Mouse (Mus musculus) hindbrain, embryonic 11.5 days (tissue): ENCODE results near the gene Nfe2l3. TPM values are rescaled to one million over a fixed set of nuclear protein-coding genes. Genes with fewer than 3 reads are reported as not detected.

ENCODE experiments used
- ATAC-seq: fragments of 200-750 bp; cut with Nextera tagmentation; 2 replicates; pipeline ENCODE4 v1.8.0; 2017; ENCODE audit warnings: mild to moderate bottlenecking, moderate TSS enrichment, moderate library complexity; ENCODE audit not compliant: low FRiP score
- DNase-seq: peaks from one replicate; pipeline ENCODE4 v3.0.0-alpha.2; 2015; ENCODE audit warnings: low spot score
- H3K27ac ChIP-seq: fragments of 300-500 bp; sonication (generic); 2 replicates; pipeline ENCODE4 v1.5.1; 2014; ENCODE audit warnings: mild to moderate bottlenecking, low read depth, low read length
- H3K27me3 ChIP-seq: fragments of 300-500 bp; sonication (generic); 2 replicates; pipeline ENCODE4 v1.6.1; 2014; ENCODE audit warnings: mild to moderate bottlenecking, low read length, moderate library complexity, mixed read lengths; ENCODE audit not compliant: control insufficient read depth, insufficient read depth
- H3K36me3 ChIP-seq: fragments of 300-500 bp; sonication (generic); 2 replicates; pipeline ENCODE4 v1.6.1; 2014; ENCODE audit warnings: mild to moderate bottlenecking, low read length, moderate library complexity, mixed read lengths; ENCODE audit not compliant: control insufficient read depth, insufficient read depth
- H3K4me1 ChIP-seq: fragments of 300-500 bp; sonication (generic); replicated peaks from 2 replicates; pipeline ENCODE4 v1.6.1; 2014; ENCODE audit warnings: low read length, mixed read lengths; ENCODE audit not compliant: control insufficient read depth, insufficient read depth
- H3K4me2 ChIP-seq: fragments of 300-500 bp; sonication (generic); replicated peaks from 2 replicates; pipeline ENCODE4 v1.6.1; 2014; ENCODE audit warnings: mild to moderate bottlenecking, low read depth, low read length
- H3K4me3 ChIP-seq: fragments of 300-500 bp; sonication (generic); 2 replicates; pipeline ENCODE4 v1.5.1; 2014; ENCODE audit warnings: low read depth, low read length
- H3K9ac ChIP-seq: fragments of 300-500 bp; sonication (generic); 2 replicates; pipeline ENCODE4 v1.6.1; 2014; ENCODE audit warnings: low read depth, low read length
- H3K9me3 ChIP-seq: fragments of 300-500 bp; sonication (generic); 2 replicates; pipeline ENCODE4 v1.6.1; 2016; ENCODE audit warnings: low read length; ENCODE audit not compliant: control insufficient read depth
- WGBS: fragments of 180-500 bp; shearing (Covaris S2); extraction: QIAGEN DNeasy Blood & Tissue Kit; methylation state at CpG from one replicate; pipeline ENCODE4 v1.1.7; 2014; 5-methylcytosine and 5-hydroxymethylcytosine counted together
- polyA plus RNA-seq: library from polyadenylated mRNA; unstranded; fragments of >200 nt; fragmentation: Nextera tagmentation; extraction: Ambion mirVana; gene quantifications from 2 replicates; pipeline ENCODE4 v1.2.1, GENCODE M21; 2014

The Nfe2l3 gene
- polyA plus RNA-seq, 1 experiment from 2014 or later, result 2.7 TPM

GRCm38 (mm10) chr6:51459313-51460020 lies 27.0 kb downstream of the Nfe2l3 start:
- Histone ChIP-seq H3K27me3 (no peaks in the 10 kb centered on the region), H3K4me2 (no peak overlapping the region), H3K4me1 (no peaks in the 10 kb centered on the region), H3K9me3 (no peaks in the 10 kb centered on the region), H3K27ac (no peak overlapping the region), H3K9ac (no peak overlapping the region), H3K36me3 (peaks cover 11% of the 10 kb centered on the region), H3K4me3 (no peak overlapping the region)
- 34% methylated on average over 5 of the region's 5 CpGs for WGBS
- ATAC-seq, result peak; percentile 55
- DNase-seq, result peak; percentile 56

GRCm38 (mm10) chr6:51460021-51460360 lies 27.5 kb downstream of the Nfe2l3 start:
- H3K27ac ChIP-seq, result no peak overlapping the region
- no peaks in the 10 kb centered on the region for H3K27me3 ChIP-seq
- 79% methylated on average over 4 of the region's 4 CpGs for WGBS
- no peaks in the 10 kb centered on the region for H3K9me3 ChIP-seq
- DNase-seq, result no peak
- peaks cover 11% of the 10 kb centered on the region for H3K36me3 ChIP-seq
- no peaks in the 10 kb centered on the region for H3K4me1 ChIP-seq
- H3K4me2 ChIP-seq, result no peak overlapping the region
- 0 out of 2 replicates have a peak, but pooled peaks have one; percentile 15 for ATAC-seq
- no peak overlapping the region for H3K9ac ChIP-seq
- H3K4me3 ChIP-seq, result no peak overlapping the region

- Histone ChIP-seq H3K9me3 (no peaks in the 10 kb centered on the region), H3K9ac (no peak overlapping the region), H3K27ac (no peak overlapping the region), H3K27me3 (no peaks in the 10 kb centered on the region), H3K4me1 (no peaks in the 10 kb centered on the region), H3K36me3 (peaks cover 11% of the 10 kb centered on the region), H3K4me2 (no peak overlapping the region), H3K4me3 (no peak overlapping the region)
- DNase-seq (peak; percentile 42), ATAC-seq (no peak)
- 85% methylated on average over 3 of the region's 3 CpGs for WGBS
Measured at GRCm38 (mm10) chr6:51460363-51460762, 27.9 kb downstream of the Nfe2l3 start.

GRCm38 (mm10) chr6:51467649-51468048 lies 35.2 kb downstream of the Nfe2l3 start:
- no peaks in the 10 kb centered on the region for H3K27me3 ChIP-seq
- no peaks in the 10 kb centered on the region; the same call in 1 of the 2 replicates for H3K4me1 ChIP-seq
- DNase-seq (peak; percentile 37), ATAC-seq (no peak)
- WGBS, result under 1% methylated on average over 2 of the region's 2 CpGs
- no peak overlapping the region; the same call in 1 of the 2 replicates for H3K9ac ChIP-seq
- peaks cover 10% of the 10 kb centered on the region; the same call in 1 of the 2 replicates for H3K36me3 ChIP-seq
- H3K9me3 ChIP-seq, result no peaks in the 10 kb centered on the region
- no peak overlapping the region for H3K27ac ChIP-seq
- peak overlapping the region; percentile 65 for H3K4me2 ChIP-seq
- H3K4me3 ChIP-seq, result peak overlapping the region; percentile 98

- Histone ChIP-seq H3K4me1 (peaks cover 4% of the 10 kb centered on the region), H3K27ac (peak overlapping the region; percentile 100), H3K4me3 (peak overlapping the region; percentile 98), H3K27me3 (no peaks in the 10 kb centered on the region), H3K4me2 (peak overlapping the region; percentile 44), H3K36me3 (peaks cover 6% of the 10 kb centered on the region; the same call in 1 of the 2 replicates), H3K9ac (peak overlapping the region; percentile 100), H3K9me3 (no peaks in the 10 kb centered on the region)
- DNase-seq (peak; percentile 84), ATAC-seq (peak; percentile 35; the same call in 1 of the 2 replicates)
- WGBS, result under 1% methylated on average over 61 of the region's 63 CpGs
Measured at GRCm38 (mm10) chr6:51468891-51469561, 36.6 kb downstream of the Nfe2l3 start.

- Histone ChIP-seq H3K9ac (peak within 1 kb of the TSS; percentile 100), H3K27ac (peak within 1 kb of the TSS; percentile 100), H3K4me3 (peak within 1 kb of the TSS; percentile 98), H3K9me3 (no peaks in the 10 kb centered on the region), H3K4me1 (peaks cover 4% of the 10 kb centered on the region), H3K36me3 (peaks cover 6% of the 10 kb centered on the region; the same call in 1 of the 2 replicates), H3K4me2 (peak within 1 kb of the TSS; percentile 48), H3K27me3 (no peaks in the 10 kb centered on the region)
- ATAC-seq (peak; percentile 92), DNase-seq (peak; percentile 100)
- WGBS, result under 1% methylated on average over 63 of the region's 63 CpGs
Measured at GRCm38 (mm10) chr6:51469715-51470310, 37.3 kb downstream of the Nfe2l3 start, which contains the start of gene Hnrnpa2b1. Hnrnpa2b1 (minus strand) TSS chr6:51469894.

GRCm38 (mm10) chr6:51470311-51471178 lies 38.1 kb downstream of the Nfe2l3 start, which contains the start of gene Cbx3:
Cbx3 (plus strand) TSS chr6:51470360.
- 1% methylated on average over 72 of the region's 99 CpGs for WGBS
- peaks cover 4% of the 10 kb centered on the region for H3K4me1 ChIP-seq
- DNase-seq (peak; percentile 89), ATAC-seq (peak; percentile 87)
- H3K9ac ChIP-seq, result peak within 1 kb of the TSS; percentile 100
- H3K4me2 ChIP-seq, result peak within 1 kb of the TSS; percentile 48
- H3K36me3 ChIP-seq, result peaks cover 7% of the 10 kb centered on the region; the same call in 1 of the 2 replicates
- H3K9me3 ChIP-seq, result no peaks in the 10 kb centered on the region
- H3K4me3 ChIP-seq, result peak within 1 kb of the TSS; percentile 98
- peak within 1 kb of the TSS; percentile 100 for H3K27ac ChIP-seq
- H3K27me3 ChIP-seq, result no peaks in the 10 kb centered on the region

- Histone ChIP-seq H3K9me3 (no peaks in the 10 kb centered on the region), H3K27ac (peak overlapping the region; percentile 100), H3K27me3 (no peaks in the 10 kb centered on the region), H3K4me1 (peaks cover 4% of the 10 kb centered on the region), H3K9ac (peak overlapping the region; percentile 100), H3K4me3 (peak overlapping the region; percentile 98), H3K36me3 (0 out of 2 replicates have a peak, but pooled peaks cover 4% of the 10 kb centered on the region), H3K4me2 (peak overlapping the region; percentile 48)
- WGBS, result under 1% methylated on average over 10 of the region's 10 CpGs
- DNase-seq, result no peak
- no peak for ATAC-seq
Measured at GRCm38 (mm10) chr6:51471179-51471505, 38.7 kb downstream of the Nfe2l3 start.
